Mouse (Mus musculus) left cerebral cortex, postnatal 14 days (tissue): ENCODE data around the gene Poc5. TPM values are rescaled to one million over a fixed set of nuclear protein-coding genes. Genes with fewer than 3 reads are reported as not detected.
A peak's percentile ranks its signal among the peaks of the same experiment; 100 is the strongest.

Source experiments
- DNase-seq, 2 experiments: peaks; one replicate each; pipeline ENCODE4 v3.0.0; 2021 to 2022; ENCODE audit warnings: low spot score in 2 of 2, mixed read lengths in 1 of 2
- intact Hi-C: fragments of 180-260 bp; cut with DNase I; formaldehyde crosslinking; loops from one replicate; pipeline ENCODE4 v1.15.1; 2025
- long read RNA-seq, 2 experiments: library from polyadenylated mRNA; stranded (forward); transcript quantifications; one replicate each; pipeline ENCODE4 v2.0.0; 2021
- total RNA-seq, 2 experiments: library from RNA; stranded (reverse); gene quantifications; 2 replicates each; pipeline ENCODE4 v1.2.3; 2021

Gene Poc5
- 10 to 100 TPM; 27.9 to 35.1 TPM for total RNA-seq
- long read RNA-seq, experiment 1, full-length matches to known transcripts: 43 of 51 reads
- long read RNA-seq, experiment 1, partial matches to known transcripts: 2 of 51 reads
- long read RNA-seq, experiment 1, other reads (novel, unspliced or antisense): 6 of 51 reads
- long read RNA-seq, experiment 2, full-length matches to known transcripts: 34 of 43 reads
- long read RNA-seq, experiment 2, partial matches to known transcripts: 5 of 43 reads
- long read RNA-seq, experiment 2, other reads (novel, unspliced or antisense): 4 of 43 reads

GRCm38 (mm10) chr13:96388042-96388888 lies at the start of gene Poc5:
Gene Poc5, plus strand, starts transcription at chr13:96388294.
- peak; percentile 100 for DNase-seq
- intact Hi-C loops: loop anchor here (5.0 to 10.0 kb wide), 2 partner anchors 256 to 353 kb away; partner anchors contain the start of gene Sv2c

DNA sequence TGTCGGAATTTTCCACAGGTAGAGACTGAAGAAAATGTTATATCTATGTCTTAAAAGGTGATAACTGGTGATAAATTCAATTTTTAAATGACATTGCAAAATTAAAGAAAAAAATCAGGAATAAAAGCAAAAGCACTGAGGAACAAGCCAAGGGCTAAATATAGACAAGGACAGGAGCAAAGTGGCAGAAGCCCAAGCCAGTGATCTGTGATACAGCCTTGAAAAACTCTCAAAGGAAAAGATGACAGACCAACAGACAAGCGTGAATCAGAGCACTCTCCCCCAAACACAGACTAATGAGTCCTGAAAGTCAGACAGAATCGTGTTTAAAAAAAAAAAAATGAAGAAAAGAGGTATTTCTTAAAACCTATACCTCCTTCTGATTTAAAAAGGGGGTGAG lies 46.6 kb upstream of the Poc5 start:
- DNase-seq: no peak
- intact Hi-C loops: no loop called here

DNA sequence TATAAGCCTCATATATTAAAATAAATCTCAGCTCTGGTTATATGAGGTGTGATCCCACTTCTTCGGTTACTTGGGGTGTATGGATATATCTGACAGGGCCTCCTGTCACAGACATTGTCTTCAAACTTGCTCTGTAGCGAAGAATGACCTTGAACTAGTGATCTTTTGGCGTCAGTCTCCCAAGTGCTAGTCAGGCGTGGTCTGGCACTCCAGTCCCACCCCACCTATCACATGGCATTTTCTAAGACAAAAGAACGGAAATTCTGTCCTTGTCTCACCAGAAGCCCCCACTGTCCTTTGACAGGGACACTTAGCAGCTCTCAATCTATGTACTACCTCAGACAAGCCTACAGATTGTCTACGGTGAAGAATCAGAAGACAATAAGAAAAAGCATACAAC lies 43.3 kb upstream of the Poc5 start:
- intact Hi-C loops: no loop called here
- DNase-seq: no peak

- intact Hi-C loops: no loop called here
- DNase-seq: no peak
Observed at GRCm38 (mm10) chr13:96346581-96346980, 41.5 kb upstream of the Poc5 start.

- no peak for DNase-seq
- intact Hi-C loops: no loop called here
Observed at GRCm38 (mm10) chr13:96350207-96350606, 37.9 kb upstream of the Poc5 start.

- intact Hi-C loops: no loop called here
- no peak for DNase-seq
Observed at GRCm38 (mm10) chr13:96351264-96351663, 36.8 kb upstream of the Poc5 start.

DNA sequence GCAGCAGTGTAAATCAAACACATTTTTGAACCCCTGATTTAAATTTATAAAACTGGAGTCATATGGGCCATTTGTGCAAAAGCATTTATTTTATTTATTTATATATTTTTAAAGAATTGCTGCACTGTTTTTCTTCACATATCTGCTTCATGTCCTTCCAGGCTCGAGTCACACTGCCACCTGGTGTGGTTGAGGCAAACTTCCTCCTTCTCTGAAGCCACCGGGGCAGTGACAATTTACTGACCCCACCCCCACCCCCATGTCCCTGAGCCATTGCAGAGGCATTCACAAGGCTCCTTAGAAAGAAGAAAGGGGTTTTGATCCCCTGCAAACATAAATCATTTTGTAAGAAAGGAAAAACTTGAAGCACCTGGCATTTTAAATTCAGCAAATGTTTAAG lies 12.6 kb upstream of the Poc5 start:
- DNase-seq: peak in 1 of 2 experiments; percentile 23
- intact Hi-C loops: loop anchor here (10.0 kb wide), 1 partner anchor 371 kb away; no protein-coding TSS in a partner anchor

GRCm38 (mm10) chr13:96376871-96377270 lies 11.2 kb upstream of the Poc5 start:
- intact Hi-C loops: loop anchor here (10.0 kb wide), 1 partner anchor 372 kb away; no protein-coding TSS in a partner anchor
- no peak for DNase-seq

DNA sequence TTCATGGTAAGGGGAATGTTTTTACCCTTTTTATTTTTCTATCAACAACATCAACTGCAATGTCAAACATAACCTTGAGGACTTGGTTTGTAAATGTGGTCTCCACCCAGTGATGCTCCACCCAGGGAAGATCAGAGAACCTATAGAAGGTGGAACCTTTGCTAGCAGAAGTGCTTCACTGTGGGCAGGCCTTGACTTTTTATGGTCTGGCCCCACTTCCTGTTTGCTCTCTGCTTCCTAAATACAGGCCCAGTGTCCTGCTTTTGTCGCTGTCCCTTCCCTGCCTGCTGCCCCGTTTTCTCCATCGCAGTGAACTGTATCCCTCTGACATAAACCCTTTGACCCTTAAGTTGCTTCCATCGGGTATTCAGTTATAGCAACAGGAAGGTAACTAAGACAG lies 10.2 kb upstream of the Poc5 start:
- DNase-seq: no peak
- intact Hi-C loops: loop anchor here (10.0 kb wide), 1 partner anchor 373 kb away; no protein-coding TSS in a partner anchor

DNA sequence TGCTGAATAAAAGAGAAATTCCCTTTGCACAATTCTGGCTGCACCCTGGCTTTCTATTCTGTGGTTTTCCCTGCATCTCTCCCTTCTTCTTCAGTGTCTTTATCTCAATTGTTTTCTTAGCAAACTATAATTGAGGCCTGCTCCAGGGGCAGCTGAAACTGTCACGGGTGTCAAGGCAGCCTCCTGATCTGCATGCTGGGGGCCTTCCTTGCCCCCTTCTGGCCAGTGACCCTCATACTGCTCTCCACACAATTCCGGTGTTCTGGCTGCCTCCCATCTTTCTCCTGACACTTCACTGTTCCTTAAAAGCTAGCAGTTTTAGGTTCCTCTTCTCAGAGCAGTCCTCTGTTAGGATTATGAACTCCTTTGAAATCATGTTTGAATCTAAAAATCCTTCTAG lies 1.2 kb downstream of the Poc5 start:
- intact Hi-C loops: loop anchor here (5.0 to 10.0 kb wide), 2 partner anchors 257 to 354 kb away; partner anchors contain the start of gene Sv2c
- no peak for DNase-seq

DNA sequence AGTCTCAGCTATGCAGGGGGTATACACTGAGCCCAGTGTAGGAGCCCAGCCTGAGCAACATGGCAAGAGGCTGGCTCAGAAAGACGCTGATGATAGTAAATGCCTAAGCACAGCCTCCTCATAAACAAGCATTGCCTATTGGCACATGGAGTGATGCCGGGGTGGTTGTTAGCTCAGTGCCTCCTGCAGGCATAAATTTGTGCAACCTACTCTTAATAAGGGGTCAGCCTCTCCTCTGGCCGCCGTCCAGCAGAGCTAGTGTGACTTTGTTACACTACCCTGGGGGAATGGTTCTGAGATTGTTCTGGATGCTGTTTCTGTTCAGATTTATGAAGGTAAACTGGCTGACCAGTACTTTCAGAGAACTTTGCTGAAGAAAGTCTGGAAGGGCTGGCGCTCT lies 13.2 kb downstream of the Poc5 start:
- DNase-seq: no peak
- intact Hi-C loops: no loop called here

DNA sequence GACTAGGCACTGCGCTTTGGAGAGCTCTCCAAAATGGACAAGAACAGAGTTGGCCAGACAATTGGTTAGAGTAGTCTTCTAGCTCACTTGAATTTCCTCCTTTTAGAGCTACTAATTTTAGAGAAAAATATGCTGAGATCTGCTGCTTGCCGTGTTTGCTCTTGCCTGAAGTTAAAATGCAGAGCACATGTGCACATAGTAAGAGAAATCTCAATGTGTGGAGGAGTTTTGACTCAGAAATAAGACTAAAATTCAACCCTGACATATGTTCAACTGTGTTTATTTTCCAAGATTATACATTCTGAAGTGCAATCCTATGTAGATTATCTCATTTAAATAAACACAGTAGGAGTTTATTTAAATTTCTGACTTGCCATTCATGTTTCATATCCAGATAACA lies 17.4 kb downstream of the Poc5 start:
- peak in 1 of 2 experiments; percentile 63 for DNase-seq
- intact Hi-C loops: no loop called here

GRCm38 (mm10) chr13:96407040-96407439 lies 18.9 kb downstream of the Poc5 start:
- intact Hi-C loops: no loop called here
- peak; percentile 41 to 52 for DNase-seq

GRCm38 (mm10) chr13:96408786-96409185 lies 20.7 kb downstream of the Poc5 start:
- DNase-seq: no peak
- intact Hi-C loops: no loop called here

DNA sequence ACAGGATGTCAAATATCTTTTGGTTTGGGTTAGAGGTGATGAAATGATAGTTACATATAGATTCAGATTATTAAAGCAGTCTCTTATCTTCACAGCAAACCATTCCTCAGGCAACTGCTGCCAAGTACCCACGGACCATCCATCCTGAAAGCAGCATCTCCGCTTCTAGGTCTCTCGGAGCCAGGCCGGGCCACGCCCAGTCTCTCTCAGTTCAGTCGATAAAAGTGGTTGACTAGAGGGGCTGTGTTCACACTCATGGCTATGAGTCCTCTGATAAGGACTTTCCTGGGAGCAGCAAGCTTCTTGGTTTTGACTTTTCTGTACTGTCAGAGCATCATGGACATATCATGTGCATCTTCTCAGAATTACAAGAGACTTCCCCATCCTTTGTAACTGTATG lies 26.3 kb downstream of the Poc5 start:
- no peak for DNase-seq

GRCm38 (mm10) chr13:96416380-96416779 lies 28.3 kb downstream of the Poc5 start:
- intact Hi-C loops: no loop called here
- no peak for DNase-seq

More for the DNA sequence above, 26.3 kb downstream of the Poc5 start:
- intact Hi-C loops: no loop called here

DNA sequence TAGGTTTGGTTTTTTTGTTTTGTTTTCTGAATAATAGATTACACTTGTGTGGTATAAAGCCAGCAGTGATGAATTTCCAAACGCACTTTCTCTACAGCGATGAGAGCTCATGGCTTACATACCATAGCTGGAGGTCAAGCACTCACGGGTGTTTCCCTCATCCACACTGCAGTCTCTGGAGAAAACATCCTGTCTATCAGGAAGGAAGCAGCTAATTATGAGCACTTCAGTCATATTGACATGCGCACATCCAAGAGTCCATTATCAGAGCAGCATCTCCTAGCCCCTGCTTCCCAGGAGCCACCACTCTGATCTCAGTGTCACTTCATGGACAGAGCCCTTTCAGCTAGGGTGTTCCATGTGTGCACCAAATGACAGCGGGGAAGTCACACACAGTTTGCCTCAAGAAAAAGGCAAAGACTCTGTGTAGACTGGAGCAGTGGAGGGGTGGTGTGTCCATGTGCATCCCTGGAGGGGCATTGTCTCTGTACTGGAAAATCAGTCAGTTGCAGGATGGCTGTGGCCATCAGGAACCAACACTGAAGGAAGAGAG lies 29.2 kb downstream of the Poc5 start:
- intact Hi-C loops: no loop called here
- DNase-seq: no peak

GRCm38 (mm10) chr13:96418487-96418886 lies 30.4 kb downstream of the Poc5 start:
- intact Hi-C loops: no loop called here
- no peak for DNase-seq

- intact Hi-C loops: no loop called here
- no peak for DNase-seq
Observed at GRCm38 (mm10) chr13:96421230-96421629, 33.1 kb downstream of the Poc5 start.
